Mouse (Mus musculus): Measurements from ENCODE around the gene Pgap1. TPM values are rescaled to one million over a fixed set of nuclear protein-coding genes. Genes with fewer than 3 reads are reported as not detected.

Gene Pgap1
- polyA plus RNA-seq, 1 experiment from 2014 or later = 20.7 TPM

Other genes starting within 250 kb of the Pgap1 start
- gene Gtf3c3, start 118.7 kb downstream of the Pgap1 start, polyA plus RNA-seq (2015; fragmentation: Nextera tagmentation; extraction: Ambion mirVana) = 22.2 and 23.6 TPM in 2 replicates

Measured in hindbrain, embryonic 16.5 days (tissue).